Mouse (Mus musculus) limb, embryonic 10.5 days (tissue): ENCODE data around the gene Clasp1. TPM values are rescaled to one million over a fixed set of nuclear protein-coding genes. Genes with fewer than 3 reads are reported as not detected.
A peak's percentile ranks its signal among the peaks of the same experiment; 100 is the strongest.

ENCODE experiments used
- DNase-seq: peaks from one replicate; pipeline ENCODE4 v3.0.0-alpha.2; 2017; ENCODE audit warnings: low spot score
- H3K27ac ChIP-seq: fragments of 300-500 bp; sonication (generic); 2 replicates; pipeline ENCODE4 v1.5.1; 2016; ENCODE audit warnings: mild to moderate bottlenecking
- H3K27me3 ChIP-seq: fragments of 300-500 bp; sonication (generic); 2 replicates; pipeline ENCODE4 v1.6.1; 2016; ENCODE audit warnings: low read depth, mild to moderate bottlenecking; ENCODE audit not compliant: poor library complexity, severe bottlenecking
- H3K36me3 ChIP-seq: fragments of 300-500 bp; sonication (generic); 2 replicates; pipeline ENCODE4 v1.6.1; 2016; ENCODE audit warnings: mild to moderate bottlenecking, moderate library complexity
- H3K4me1 ChIP-seq: fragments of 300-500 bp; sonication (generic); 2 replicates; pipeline ENCODE4 v1.6.1; 2016
- H3K4me3 ChIP-seq: fragments of 300-500 bp; sonication (generic); 2 replicates; pipeline ENCODE4 v1.5.1; 2016; ENCODE audit warnings: mild to moderate bottlenecking, moderate library complexity
- H3K9me3 ChIP-seq: fragments of 300-500 bp; sonication (generic); replicated peaks from 2 replicates; pipeline ENCODE4 v1.6.1; 2016; ENCODE audit warnings: mild to moderate bottlenecking
- WGBS: fragments of 180-500 bp; shearing (Covaris S2); methylation state at CpG from one replicate; pipeline ENCODE4 v1.1.7; 2016; 5-methylcytosine and 5-hydroxymethylcytosine counted together
- polyA plus RNA-seq: library from polyadenylated mRNA; unstranded; fragments of >200 nt; fragmentation: Nextera tagmentation; extraction: Ambion mirVana; gene quantifications from 2 replicates; pipeline ENCODE4 v1.2.1, GENCODE M21; 2016

The Clasp1 gene
- polyA plus RNA-seq, 1 experiment from 2014 or later = 90.1 TPM

GRCm38 (mm10) chr1:118498311-118498710 is 109.5 kb downstream of the Clasp1 start:
- Histone ChIP-seq H3K9me3 (no peaks in the 10 kb centered on the region), H3K27ac (no peak overlapping the region), H3K36me3 (peaks cover 61% of the 10 kb centered on the region), H3K27me3 (no peaks in the 10 kb centered on the region), H3K4me3 (no peak overlapping the region), H3K4me1 (peaks cover 13% of the 10 kb centered on the region)
- DNase-seq = peak; percentile 70
- 77% methylated on average over 5 of the region's 5 CpGs for WGBS

- no peak overlapping the region for H3K4me3 ChIP-seq
- DNase-seq = no peak
- H3K27ac ChIP-seq = no peak overlapping the region
- no peaks in the 10 kb centered on the region for H3K4me1 ChIP-seq
- WGBS = 94% methylated on average over 11 of the region's 11 CpGs
- no peaks in the 10 kb centered on the region for H3K9me3 ChIP-seq
- no peaks in the 10 kb centered on the region for H3K27me3 ChIP-seq
- H3K36me3 ChIP-seq = peaks cover 84% of the 10 kb centered on the region
Measured at GRCm38 (mm10) chr1:118500606-118501005, 111.7 kb downstream of the Clasp1 start.

- Histone ChIP-seq H3K36me3 (peaks cover 94% of the 10 kb centered on the region), H3K9me3 (no peaks in the 10 kb centered on the region), H3K4me1 (no peaks in the 10 kb centered on the region), H3K27me3 (no peaks in the 10 kb centered on the region), H3K27ac (no peak overlapping the region), H3K4me3 (no peak overlapping the region)
- 83% methylated on average over 2 of the region's 2 CpGs for WGBS
- no peak for DNase-seq
Measured at GRCm38 (mm10) chr1:118501691-118502090, 112.8 kb downstream of the Clasp1 start.

- H3K9me3 ChIP-seq = no peaks in the 10 kb centered on the region
- H3K4me3 ChIP-seq = no peak overlapping the region
- no peak for DNase-seq
- WGBS = 90% methylated on average over 1 of the region's 1 CpGs
- H3K36me3 ChIP-seq = peaks cover 100% of the 10 kb centered on the region
- no peaks in the 10 kb centered on the region for H3K4me1 ChIP-seq
- no peaks in the 10 kb centered on the region for H3K27me3 ChIP-seq
- no peak overlapping the region for H3K27ac ChIP-seq
Measured at GRCm38 (mm10) chr1:118505746-118506145, 116.9 kb downstream of the Clasp1 start.

GRCm38 (mm10) chr1:118510996-118511395 is 122.1 kb downstream of the Clasp1 start:
- no peak for DNase-seq
- Histone ChIP-seq H3K36me3 (peaks cover 100% of the 10 kb centered on the region), H3K9me3 (no peaks in the 10 kb centered on the region), H3K27me3 (no peaks in the 10 kb centered on the region), H3K4me3 (no peak overlapping the region), H3K4me1 (no peaks in the 10 kb centered on the region), H3K27ac (no peak overlapping the region)
- WGBS = 92% methylated on average over 3 of the region's 3 CpGs

GRCm38 (mm10) chr1:118511738-118512530 is 123.1 kb downstream of the Clasp1 start:
- Histone ChIP-seq H3K27ac (no peak overlapping the region), H3K36me3 (peaks cover 100% of the 10 kb centered on the region), H3K4me3 (no peak overlapping the region), H3K27me3 (no peaks in the 10 kb centered on the region), H3K4me1 (no peaks in the 10 kb centered on the region), H3K9me3 (no peaks in the 10 kb centered on the region)
- WGBS = 94% methylated on average over 8 of the region's 8 CpGs
- no peak for DNase-seq

GRCm38 (mm10) chr1:118516256-118516655 is 127.4 kb downstream of the Clasp1 start:
- 83% methylated on average over 7 of the region's 7 CpGs for WGBS
- no peak for DNase-seq
- H3K36me3 ChIP-seq = peaks cover 90% of the 10 kb centered on the region

GRCm38 (mm10) chr1:118523161-118523560 is 134.3 kb downstream of the Clasp1 start:
- no peak overlapping the region for H3K4me3 ChIP-seq
- H3K27ac ChIP-seq = no peak overlapping the region
- no peaks in the 10 kb centered on the region for H3K27me3 ChIP-seq
- WGBS = 96% methylated on average over 6 of the region's 6 CpGs
- no peaks in the 10 kb centered on the region for H3K9me3 ChIP-seq
- no peaks in the 10 kb centered on the region for H3K4me1 ChIP-seq
- no peak for DNase-seq
- peaks cover 80% of the 10 kb centered on the region for H3K36me3 ChIP-seq

More at GRCm38 (mm10) chr1:118516256-118516655, 127.4 kb downstream of the Clasp1 start:
- Histone ChIP-seq H3K4me3 (no peak overlapping the region), H3K27ac (no peak overlapping the region), H3K4me1 (no peaks in the 10 kb centered on the region), H3K27me3 (no peaks in the 10 kb centered on the region), H3K9me3 (no peaks in the 10 kb centered on the region)

- H3K4me3 ChIP-seq = no peak overlapping the region
- H3K27ac ChIP-seq = no peak overlapping the region
- WGBS = 91% methylated on average over 9 of the region's 9 CpGs
- no peaks in the 10 kb centered on the region for H3K4me1 ChIP-seq
- H3K27me3 ChIP-seq = no peaks in the 10 kb centered on the region
- no peaks in the 10 kb centered on the region for H3K9me3 ChIP-seq
- H3K36me3 ChIP-seq = peaks cover 83% of the 10 kb centered on the region
- no peak for DNase-seq
Measured at GRCm38 (mm10) chr1:118525336-118525735, 136.5 kb downstream of the Clasp1 start.

GRCm38 (mm10) chr1:118529213-118529612 is 140.4 kb downstream of the Clasp1 start:
- no peaks in the 10 kb centered on the region for H3K27me3 ChIP-seq
- H3K4me1 ChIP-seq = no peaks in the 10 kb centered on the region
- no peak for DNase-seq
- H3K9me3 ChIP-seq = no peaks in the 10 kb centered on the region
- peaks cover 98% of the 10 kb centered on the region for H3K36me3 ChIP-seq
- WGBS = 93% methylated on average over 1 of the region's 1 CpGs
- H3K4me3 ChIP-seq = no peak overlapping the region
- H3K27ac ChIP-seq = no peak overlapping the region

GRCm38 (mm10) chr1:118531259-118531658 is 142.4 kb downstream of the Clasp1 start:
- H3K4me1 ChIP-seq = no peaks in the 10 kb centered on the region
- no peak overlapping the region for H3K4me3 ChIP-seq
- peaks cover 100% of the 10 kb centered on the region for H3K36me3 ChIP-seq
- DNase-seq = no peak
- 90% methylated on average over 3 of the region's 3 CpGs for WGBS
- H3K27ac ChIP-seq = no peak overlapping the region
- no peaks in the 10 kb centered on the region for H3K9me3 ChIP-seq
- H3K27me3 ChIP-seq = no peaks in the 10 kb centered on the region

GRCm38 (mm10) chr1:118536021-118536420 is 147.2 kb downstream of the Clasp1 start:
- WGBS = 95% methylated on average over 15 of the region's 15 CpGs
- no peaks in the 10 kb centered on the region for H3K27me3 ChIP-seq
- H3K9me3 ChIP-seq = no peaks in the 10 kb centered on the region
- H3K27ac ChIP-seq = no peak overlapping the region
- no peak overlapping the region for H3K4me3 ChIP-seq
- no peaks in the 10 kb centered on the region for H3K4me1 ChIP-seq
- no peak for DNase-seq
- peaks cover 87% of the 10 kb centered on the region for H3K36me3 ChIP-seq

GRCm38 (mm10) chr1:118539046-118539445 is 150.2 kb downstream of the Clasp1 start:
- Histone ChIP-seq H3K36me3 (peaks cover 86% of the 10 kb centered on the region), H3K27me3 (no peaks in the 10 kb centered on the region), H3K27ac (no peak overlapping the region), H3K4me1 (no peaks in the 10 kb centered on the region), H3K9me3 (no peaks in the 10 kb centered on the region), H3K4me3 (no peak overlapping the region)
- WGBS = 88% methylated on average over 6 of the region's 6 CpGs
- no peak for DNase-seq
